Mouse (Mus musculus) spleen, postnatal 36 days (tissue): ENCODE measurements around the gene Faah.

Experiments used
- DNase-seq, 2 experiments: peaks; one replicate each; pipeline ENCODE4 v3.0.0; 2022; ENCODE audit warnings: low spot score in 2 of 2, mixed read lengths in 1 of 2

Faah gene

DNA sequence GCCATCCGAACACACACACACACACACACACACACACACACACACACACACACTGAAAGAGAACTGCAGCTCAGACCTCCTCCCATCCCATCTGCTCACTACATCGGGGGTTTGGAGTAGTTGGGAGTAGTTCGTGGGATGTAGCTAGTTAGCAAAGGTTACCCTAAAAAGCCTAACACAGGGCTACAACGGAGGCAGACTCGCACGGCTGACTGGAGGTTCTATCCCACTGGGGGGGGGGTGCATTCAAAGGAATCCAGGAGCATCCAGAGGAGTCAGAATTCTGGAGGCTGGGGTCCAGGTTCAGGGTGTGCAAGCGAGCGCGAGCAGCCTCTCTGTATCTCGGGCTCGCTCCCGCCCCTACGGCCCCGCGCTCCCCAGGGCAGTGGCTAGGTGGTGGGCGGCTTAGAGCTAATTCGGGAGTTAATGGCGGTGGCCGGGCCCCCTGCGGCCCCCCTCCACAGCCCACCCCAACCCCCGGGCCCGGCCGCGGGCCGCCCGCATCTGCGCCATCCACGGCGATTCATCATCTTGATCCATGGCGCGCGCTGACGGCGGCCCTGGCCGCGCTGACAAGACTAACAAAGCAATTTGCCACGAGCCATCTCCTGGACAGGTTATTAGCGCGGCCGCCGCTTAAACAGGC is 73.9 kb downstream of the Faah start:
- no peak for DNase-seq

- DNase-seq: no peak
Observed at GRCm38 (mm10) chr4:115941242-115941820, 76.4 kb downstream of the Faah start.

GRCm38 (mm10) chr4:115940681-115941080 is 77.0 kb downstream of the Faah start:
- DNase-seq: no peak

DNA sequence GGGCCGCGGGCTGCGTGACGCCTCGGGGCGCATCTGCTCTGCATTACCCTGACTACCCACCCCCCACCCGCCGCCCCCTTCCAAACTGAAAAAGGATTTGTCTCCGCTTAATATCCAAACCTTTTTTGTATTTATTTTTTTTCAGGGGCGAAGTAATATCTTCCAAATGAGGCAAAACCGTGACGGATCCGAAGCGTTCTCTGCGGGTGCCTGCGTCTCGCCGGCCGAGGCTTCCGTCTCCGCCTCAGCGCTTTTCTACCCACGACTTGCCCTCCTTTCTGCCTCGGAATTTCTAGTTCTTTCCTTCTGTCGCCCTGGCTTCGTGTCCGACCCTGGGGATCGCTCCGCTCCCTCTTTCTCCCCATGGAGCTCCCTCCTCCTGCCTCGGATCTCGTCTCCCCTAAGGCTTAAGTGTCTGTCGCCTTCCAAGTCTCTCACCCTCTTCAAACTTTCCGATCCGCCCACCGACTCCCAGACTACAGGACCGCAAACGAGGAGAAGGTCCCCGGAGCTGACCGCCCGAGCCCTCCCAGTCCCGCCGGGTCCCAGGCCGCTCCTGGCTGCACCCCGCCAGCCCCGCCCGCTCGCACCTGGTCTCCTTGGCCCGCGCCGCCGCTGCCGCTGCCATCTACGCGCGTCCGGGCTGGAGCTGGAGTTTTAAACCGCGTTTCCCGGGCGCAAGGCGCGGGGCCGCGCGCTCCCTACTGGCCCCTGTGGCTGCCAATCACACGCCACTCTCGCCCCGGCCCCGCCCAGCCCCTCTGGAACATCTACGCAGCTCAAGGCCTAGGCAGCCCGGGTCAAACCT is 78.2 kb downstream of the Faah start, which contains the start of gene Dmbx1:
TSS of gene Dmbx1 (minus strand) at position 632 of the 808 bp plus-strand sequence.
- no peak for DNase-seq

GRCm38 (mm10) chr4:115938276-115939160 is 79.2 kb downstream of the Faah start:
- no peak for DNase-seq

DNA sequence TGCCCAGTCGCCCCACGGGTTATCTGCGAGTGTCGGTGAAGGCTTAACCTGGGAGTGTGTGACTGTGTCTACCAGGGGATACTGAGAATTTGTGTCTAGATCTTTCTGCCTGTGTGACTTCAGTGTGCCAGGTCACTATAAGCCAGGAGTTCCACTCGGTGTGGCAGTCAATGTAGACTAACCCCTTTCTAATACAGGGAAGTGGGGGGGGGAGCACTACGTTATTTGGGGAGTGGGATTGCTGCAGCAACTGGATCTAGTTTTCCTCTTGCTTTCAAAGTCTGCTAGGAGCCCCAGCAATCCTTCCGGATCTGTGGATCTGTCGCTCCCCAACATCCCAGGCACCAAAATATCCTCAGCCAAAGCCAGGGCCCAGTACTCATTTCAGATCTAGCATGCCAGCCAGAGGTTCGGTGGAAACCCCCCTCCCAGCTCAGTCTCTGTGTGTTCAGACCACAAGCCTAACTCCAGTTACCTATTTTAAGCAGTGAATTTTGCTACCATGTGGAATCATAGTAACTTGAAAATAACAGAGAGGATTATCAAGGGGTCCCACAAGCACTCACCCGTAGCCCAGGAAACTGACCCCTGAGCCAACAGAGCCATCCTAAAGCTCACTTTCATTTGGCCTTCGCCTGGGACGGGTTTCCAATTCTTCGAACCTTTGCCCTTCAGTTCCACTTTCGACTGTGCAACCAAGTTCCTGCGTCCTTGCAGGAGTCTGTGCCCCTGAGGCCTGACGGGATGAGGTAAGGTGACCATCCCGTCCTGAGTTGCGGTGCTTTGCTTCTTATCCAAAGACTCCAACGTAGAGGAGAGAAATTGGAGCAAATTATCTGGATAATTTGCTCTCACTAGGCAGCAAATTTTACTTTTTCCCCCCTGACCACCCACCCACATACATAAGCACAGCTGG is 80.4 kb downstream of the Faah start:
- no peak for DNase-seq

DNA sequence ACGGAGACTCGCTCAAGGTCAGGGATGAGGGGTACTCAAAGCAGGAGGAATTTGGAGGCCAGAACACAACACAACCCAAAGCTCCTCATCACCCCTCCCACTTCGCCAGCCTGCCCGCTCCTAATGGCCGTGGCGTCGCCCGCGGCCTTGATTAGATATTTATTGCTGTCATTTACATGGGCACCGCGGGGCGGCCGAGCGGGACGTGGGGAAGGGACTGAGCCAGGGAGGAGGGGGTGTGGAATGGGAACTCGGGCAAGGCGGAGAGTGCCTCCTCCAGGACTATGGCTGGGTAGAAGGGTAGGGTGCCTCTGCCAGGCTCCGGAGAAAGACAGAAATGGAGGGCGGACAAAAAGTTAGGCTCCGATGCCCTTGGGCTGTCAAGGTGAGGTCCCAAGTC is 81.1 kb downstream of the Faah start:
- no peak for DNase-seq

DNA sequence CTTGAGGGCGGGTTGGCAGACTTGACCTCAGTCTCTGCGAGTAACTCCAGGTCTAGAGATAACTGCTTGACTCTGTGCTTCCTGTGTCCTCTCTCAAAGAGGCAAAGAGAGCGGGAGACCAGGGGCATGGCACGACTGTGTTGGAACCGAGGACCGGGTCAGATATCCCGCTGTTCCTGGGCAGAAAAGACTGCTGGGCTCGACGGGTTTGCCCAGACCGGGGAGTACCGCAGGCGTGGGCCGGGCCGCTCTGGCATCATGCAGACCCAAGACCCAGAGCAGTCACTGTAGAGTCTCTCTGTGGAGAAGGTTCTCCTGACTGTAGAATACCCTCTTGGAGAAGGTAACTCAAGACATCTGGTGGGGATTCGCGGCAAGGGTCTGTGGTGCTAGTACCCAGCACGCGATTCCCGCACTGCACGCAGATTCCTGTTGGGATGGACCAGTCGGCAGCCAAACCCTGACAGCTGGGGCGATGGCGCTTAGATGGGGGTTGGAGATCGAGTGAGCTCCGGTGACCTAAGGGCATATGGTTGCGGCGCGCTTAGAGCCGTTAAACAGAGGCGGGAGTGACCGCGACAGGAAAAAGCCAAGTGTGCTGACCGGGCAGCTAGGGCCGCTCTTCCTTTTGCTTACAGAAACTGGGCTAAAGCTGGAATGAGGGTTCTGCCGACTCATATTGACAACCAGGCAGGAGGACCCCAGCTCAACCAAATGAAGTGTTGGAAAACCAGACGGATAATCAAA is 81.7 kb downstream of the Faah start:
- DNase-seq: no peak

- no peak for DNase-seq
Observed at GRCm38 (mm10) chr4:115931556-115932088, 86.1 kb downstream of the Faah start.

GRCm38 (mm10) chr4:115927637-115928036 is 90.1 kb downstream of the Faah start:
- DNase-seq: no peak

DNA sequence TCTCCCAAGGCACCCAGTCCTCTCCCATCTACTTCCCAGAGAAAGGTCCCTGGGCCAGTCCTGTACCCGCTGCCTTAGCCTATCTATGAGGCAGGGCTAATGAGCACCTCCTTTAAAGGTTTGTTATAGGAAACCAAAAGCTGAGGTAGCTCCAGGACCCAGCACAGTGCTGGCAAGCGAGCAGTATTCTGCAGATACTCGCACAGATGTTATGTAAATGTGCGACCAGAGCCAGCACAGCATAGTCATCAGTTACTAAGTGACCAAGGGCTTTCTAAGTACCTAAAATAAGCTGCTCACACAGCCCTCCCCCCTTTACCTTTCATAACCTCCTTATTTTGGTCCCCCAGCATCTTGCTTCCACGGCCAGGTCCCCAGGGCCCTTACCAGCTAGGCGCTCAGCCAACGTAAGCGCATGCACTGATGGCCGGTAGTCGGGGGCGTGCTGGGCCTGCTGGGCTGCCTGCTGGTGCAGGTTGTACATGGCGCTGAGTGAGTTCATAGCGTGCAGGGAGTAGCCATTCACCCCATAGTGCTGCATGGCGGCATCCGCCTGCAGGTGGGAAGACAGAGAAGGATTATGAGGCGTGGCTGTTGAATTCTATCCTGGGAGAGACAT is 94.4 kb downstream of the Faah start:
- DNase-seq: no peak

- no peak for DNase-seq
Observed at GRCm38 (mm10) chr4:115922688-115923087, 95.0 kb downstream of the Faah start.

DNA sequence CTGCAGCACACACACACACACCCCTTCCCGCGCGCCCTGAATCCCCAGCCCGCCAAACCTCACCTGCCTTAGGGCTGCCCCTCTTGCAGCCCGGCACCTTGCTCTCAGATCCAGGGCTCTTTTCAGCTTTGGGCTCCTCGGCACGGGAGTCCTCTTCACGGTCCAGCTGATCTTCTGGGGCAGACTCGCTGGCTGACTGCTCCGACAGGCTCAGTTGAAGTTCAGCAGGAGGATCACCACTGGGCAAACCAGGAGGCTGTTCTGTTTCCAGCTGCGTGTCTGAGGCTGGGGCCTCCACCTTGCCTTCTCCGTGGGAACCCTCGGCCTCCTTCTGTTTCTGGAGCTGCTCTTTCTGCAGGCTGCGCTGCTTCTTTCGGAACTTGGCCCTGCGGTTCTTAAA is 97.8 kb downstream of the Faah start:
- DNase-seq: no peak
